ENCODE assay signal across 24 mouse cellular contexts in genomic region chr2:29940073-29940472, GRCm38 (mm10). TPM values are rescaled to one million over a fixed set of nuclear protein-coding genes. Genes with fewer than 3 reads are reported as not detected.
DNase-seq lines count a peak whose midpoint lies in the region; ATAC-seq and TF ChIP-seq lines count a peak whose summit lies in the region.
"Had no signal": no experiment of that assay in that cellular context is flagged by ENCODE, and none has a peak within 500 bp of the region (broad histone marks: within the 10 kb centered on the region; RNA-seq: fewer than 3 reads in every experiment).

No protein-coding gene starts in this region.

- no peaks in the 10 kb centered on the region for H3K27me3 ChIP-seq in kidney, adult 2 months (replicated peaks; ENCODE audit: control insufficient read depth, insufficient read depth, low read length)
- no peaks in the 10 kb centered on the region for H3K27me3 ChIP-seq in kidney, embryonic 15.5 days
- no peaks in the 10 kb centered on the region for H3K27me3 ChIP-seq in kidney, embryonic 14.5 days (ENCODE audit: control insufficient read depth, insufficient read depth, low read length)
- H3K27me3 ChIP-seq: CH12.LX; embryonic facial prominence, embryonic 13.5 days; embryonic facial prominence, embryonic 15.5 days; forebrain, embryonic 12.5 days had no signal

- no peak overlapping the region for H3K9ac ChIP-seq in kidney, embryonic 15.5 days
- no peak overlapping the region for H3K9ac ChIP-seq in kidney, embryonic 14.5 days (ENCODE audit: low read depth, low read length)
- H3K9ac ChIP-seq: embryonic facial prominence, embryonic 13.5 days; embryonic facial prominence, embryonic 15.5 days; forebrain, embryonic 12.5 days had no signal

- peaks cover 3% of the 10 kb centered on the region for H3K36me3 ChIP-seq in kidney, adult 2 months (ENCODE audit: control insufficient read depth, insufficient read depth, low read length)
- H3K36me3 ChIP-seq in kidney, embryonic 15.5 days = peaks cover 75% of the 10 kb centered on the region
- peaks cover 62% of the 10 kb centered on the region for H3K36me3 ChIP-seq in kidney, embryonic 14.5 days (ENCODE audit: control insufficient read depth, insufficient read depth, low read length)

- no peak overlapping the region for H3K4me2 ChIP-seq in kidney, embryonic 15.5 days
- no peak overlapping the region for H3K4me2 ChIP-seq in kidney, embryonic 14.5 days (replicated peaks; ENCODE audit: low read depth, low read length)
- H3K4me2 ChIP-seq: embryonic facial prominence, embryonic 13.5 days; embryonic facial prominence, embryonic 15.5 days; forebrain, embryonic 12.5 days had no signal

- ATAC-seq in kidney, embryonic 15.5 days (replicated peaks; ENCODE audit: low FRiP score) = no peak
- ATAC-seq in kidney, embryonic 14.5 days (ENCODE audit: low FRiP score, low TSS enrichment) = no peak
- ATAC-seq: CD4-positive, CD25-positive, alpha-beta regulatory T cell, adult 4 months; forebrain, embryonic 14.5 days; forebrain, embryonic 16.5 days had no signal

- no peaks in the 10 kb centered on the region for H3K9me3 ChIP-seq in kidney, embryonic 15.5 days (replicated peaks)
- H3K9me3 ChIP-seq in kidney, embryonic 14.5 days (ENCODE audit: control insufficient read depth, low read length) = no peaks in the 10 kb centered on the region
- H3K9me3 ChIP-seq: embryonic facial prominence, embryonic 13.5 days; embryonic facial prominence, embryonic 15.5 days; forebrain, embryonic 10.5 days; forebrain, embryonic 12.5 days; G1E had no signal

- H3K4me1 ChIP-seq in kidney, adult 2 months (ENCODE audit: control insufficient read depth, insufficient read depth, low read length) = peaks cover 10% of the 10 kb centered on the region
- peaks cover 8% of the 10 kb centered on the region for H3K4me1 ChIP-seq in kidney, embryonic 15.5 days
- peaks cover 6% of the 10 kb centered on the region for H3K4me1 ChIP-seq in kidney, embryonic 14.5 days (ENCODE audit: control insufficient read depth, insufficient read depth, low read length)

- TF ChIP-seq CTCF in kidney, adult 2 months (conservative IDR thresholded peaks at IDR 0.05; ENCODE audit: insufficient read depth, insufficient read length, low read depth, low read length) = no peak

- peak; percentile 45 for DNase-seq in kidney, adult 2 months
- DNase-seq in kidney, postnatal 25 days = peak; percentile 39 to 60
- DNase-seq in MN1 (ENCODE audit: low spot score) = peak; percentile 38
- DNase-seq: adrenal gland, adult 2 months; adrenal gland, postnatal 10 days; adrenal gland, postnatal 25 days; B cell, adult 2 months; cerebellum, adult 11 months; cerebellum, adult 8-10 months; cerebellum, adult 9-11 months; cerebellum, postnatal 14 days; embryo, embryonic 11 days had no signal

- WGBS in kidney, adult 2 months = 72% methylated on average over 9 of the region's 9 CpGs
- 91% methylated on average over 9 of the region's 9 CpGs for WGBS in kidney, embryonic 15.5 days
- WGBS in kidney, embryonic 14.5 days = 95% methylated on average over 9 of the region's 9 CpGs

- H3K4me3 ChIP-seq in kidney, adult 2 months (ENCODE audit: insufficient read depth, low read depth, low read length) = no peak overlapping the region
- H3K4me3 ChIP-seq in kidney, embryonic 15.5 days (replicated peaks) = no peak overlapping the region
- H3K4me3 ChIP-seq in kidney, embryonic 14.5 days (ENCODE audit: low read length) = no peak overlapping the region
- H3K4me3 ChIP-seq: embryonic facial prominence, embryonic 13.5 days; embryonic facial prominence, embryonic 15.5 days; erythroblast, embryonic 14.5 days; forebrain, embryonic 10.5 days; forebrain, embryonic 12.5 days had no signal

- TF ChIP-seq POLR2A in kidney, adult 2 months (IDR thresholded peaks at IDR 0.05; ENCODE audit: low read depth, low read length) = no peak

- no peak overlapping the region for H3K27ac ChIP-seq in kidney, adult 2 months (ENCODE audit: insufficient read depth, low read depth, low read length)
- H3K27ac ChIP-seq in kidney, embryonic 15.5 days = no peak overlapping the region
- H3K27ac ChIP-seq in kidney, embryonic 14.5 days (ENCODE audit: low read depth, low read length) = no peak overlapping the region
- H3K27ac ChIP-seq: embryonic facial prominence, embryonic 13.5 days; embryonic facial prominence, embryonic 15.5 days; forebrain, embryonic 10.5 days; forebrain, embryonic 12.5 days had no signal

RNA-seq across cellular contexts. Expression of gene Gle1, which starts 4.8 kb away (rescaled TPM):
- polyA plus RNA-seq in kidney, adult 2 months (2012; rRNA removed) = 21.1 and 25.4 TPM in 2 replicates
- 60.1 and 65.5 TPM in 2 replicates for polyA plus RNA-seq in kidney, embryonic 15.5 days (2015; fragmentation: Nextera tagmentation; extraction: Ambion mirVana)
- 43.8 and 57.9 TPM in 2 replicates for polyA plus RNA-seq in kidney, embryonic 14.5 days (2014; fragmentation: Nextera tagmentation; extraction: Ambion mirVana)

RNA-seq across cellular contexts. Expression of gene Sptan1, which starts 25.3 kb away (rescaled TPM):
- 237 and 250 TPM in 2 replicates for polyA plus RNA-seq in kidney, adult 2 months (2012; rRNA removed)
- 82.0 and 103 TPM in 2 replicates for polyA plus RNA-seq in kidney, embryonic 15.5 days (2015; fragmentation: Nextera tagmentation; extraction: Ambion mirVana)
- 121 and 136 TPM in 2 replicates for polyA plus RNA-seq in kidney, embryonic 14.5 days (2014; fragmentation: Nextera tagmentation; extraction: Ambion mirVana)

RNA-seq across cellular contexts. Expression of gene Odf2, which starts 51.1 kb away (rescaled TPM):
- 17.6 and 21.5 TPM in 2 replicates for polyA plus RNA-seq in kidney, adult 2 months (2012; rRNA removed)
- polyA plus RNA-seq in kidney, embryonic 15.5 days (2015; fragmentation: Nextera tagmentation; extraction: Ambion mirVana) = 72.9 and 81.5 TPM in 2 replicates
- 43.8 and 79.9 TPM in 2 replicates for polyA plus RNA-seq in kidney, embryonic 14.5 days (2014; fragmentation: Nextera tagmentation; extraction: Ambion mirVana)
